Mouse (Mus musculus) lung, postnatal 25 days (tissue): Measurements from ENCODE around the gene Fzd7.

ENCODE experiments used
- DNase-seq: peaks from one replicate; pipeline ENCODE4 v3.0.0; 2022; ENCODE audit warnings: low spot score

Fzd7 gene

GRCm38 (mm10) chr1:59472368-59473180, 9.7 kb upstream of the Fzd7 start:
- DNase-seq, result no peak

GRCm38 (mm10) chr1:59473181-59473555, 9.1 kb upstream of the Fzd7 start:
- no peak for DNase-seq

GRCm38 (mm10) chr1:59475618-59476017, 6.6 kb upstream of the Fzd7 start:
- no peak for DNase-seq

- DNase-seq, result no peak
Measured at GRCm38 (mm10) chr1:59478911-59479310, 3.3 kb upstream of the Fzd7 start.

GRCm38 (mm10) chr1:59480821-59481455, 1.3 kb upstream of the Fzd7 start:
- no peak for DNase-seq

- DNase-seq, result peak; percentile 96
Measured at GRCm38 (mm10) chr1:59481456-59482291, 550 bp upstream of the Fzd7 start.

- no peak for DNase-seq
Measured at GRCm38 (mm10) chr1:59482696-59483520, 684 bp downstream of the Fzd7 start.

- DNase-seq, result peak; percentile 81
Measured at GRCm38 (mm10) chr1:59483521-59484245, 1.5 kb downstream of the Fzd7 start.

- no peak for DNase-seq
Measured at GRCm38 (mm10) chr1:59484314-59484713, 2.1 kb downstream of the Fzd7 start.

GRCm38 (mm10) chr1:59484791-59485785, 2.9 kb downstream of the Fzd7 start:
- DNase-seq, result no peak

GRCm38 (mm10) chr1:59485803-59486202, 3.6 kb downstream of the Fzd7 start:
- no peak for DNase-seq

- no peak for DNase-seq
Measured at GRCm38 (mm10) chr1:59487651-59488051, 5.4 kb downstream of the Fzd7 start.

- no peak for DNase-seq
Measured at GRCm38 (mm10) chr1:59488481-59488880, 6.3 kb downstream of the Fzd7 start.

- no peak for DNase-seq
Measured at GRCm38 (mm10) chr1:59488991-59489390, 6.8 kb downstream of the Fzd7 start.

GRCm38 (mm10) chr1:59491517-59491916, 9.3 kb downstream of the Fzd7 start:
- no peak for DNase-seq

- no peak for DNase-seq
Measured at GRCm38 (mm10) chr1:59492432-59492831, 10.2 kb downstream of the Fzd7 start.

GRCm38 (mm10) chr1:59495970-59496369, 13.7 kb downstream of the Fzd7 start:
- DNase-seq, result no peak

GRCm38 (mm10) chr1:59497741-59498613, 15.8 kb downstream of the Fzd7 start:
- DNase-seq, result no peak

GRCm38 (mm10) chr1:59499327-59499726, 17.1 kb downstream of the Fzd7 start:
- no peak for DNase-seq
